In the genomic region with DNA sequence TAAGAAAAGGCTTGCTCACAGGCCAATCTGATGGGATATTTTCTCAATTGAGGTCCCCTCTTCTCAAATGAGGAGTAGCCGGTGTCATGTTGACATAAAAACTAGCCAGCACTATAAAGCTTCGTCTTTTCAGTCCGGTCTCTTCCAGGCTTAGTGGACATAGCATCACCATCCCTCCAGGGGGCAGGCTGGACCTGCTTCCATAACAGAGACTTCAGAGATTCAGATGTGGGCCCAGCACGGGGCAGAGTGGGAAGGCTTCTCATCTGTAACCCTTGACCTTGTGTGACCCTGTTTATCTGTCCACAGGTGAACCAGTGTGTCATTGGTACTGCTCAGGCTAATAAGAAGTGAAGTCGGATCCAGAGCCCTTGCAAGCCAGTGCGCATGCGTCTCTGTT, we compare ENCODE assay signal across 8 mouse cellular contexts. TPM values are rescaled to one million over a fixed set of nuclear protein-coding genes. Genes with fewer than 3 reads are reported as not detected.
A peak's percentile ranks its signal among the peaks of the same experiment; 100 is the strongest.
DNase-seq lines count a peak whose midpoint lies in the region; ATAC-seq and TF ChIP-seq lines count a peak whose summit lies in the region.
"Not testable (repeated sequence)": the region's sequence is repeated elsewhere in the genome, so short reads cannot be mapped to it uniquely, and the experiment has no call there.

No protein-coding gene starts in this region.

- H3K9ac ChIP-seq in ES-Bruce4 (ENCODE audit: low read depth, poor library complexity, severe bottlenecking); midbrain, postnatal 0 days (replicated peaks; ENCODE audit: low read length, poor library complexity, severe bottlenecking): not testable (repeated sequence)

- not testable (repeated sequence) for H3K27me3 ChIP-seq in ES-Bruce4 (ENCODE audit: control insufficient read depth, insufficient read depth, low read length, poor library complexity, severe bottlenecking); midbrain, postnatal 0 days (ENCODE audit: insufficient read depth, low read length)

- TF ChIP-seq POLR2A in ES-Bruce4 (IDR thresholded peaks at IDR 0.05; ENCODE audit: insufficient read depth, low read length); embryonic fibroblast, embryonic 13.5 days (IDR thresholded peaks at IDR 0.05; ENCODE audit: low read depth, low read length): not testable (repeated sequence)

- WGBS in midbrain, postnatal 0 days = 70% methylated on average over 7 of the region's 7 CpGs

- not testable (repeated sequence) for H3K27ac ChIP-seq in ES-Bruce4 (ENCODE audit: insufficient read depth, low read length); embryonic fibroblast, embryonic 13.5 days (ENCODE audit: insufficient read depth, low read length); midbrain, postnatal 0 days (ENCODE audit: low read depth, low read length)

- H3K4me1 ChIP-seq in ES-Bruce4 (ENCODE audit: control insufficient read depth, insufficient read depth, low read length); embryonic fibroblast, embryonic 13.5 days (ENCODE audit: control insufficient read depth, insufficient read depth, low read length); midbrain, postnatal 0 days (ENCODE audit: insufficient read depth, low read length): not testable (repeated sequence)

- intact Hi-C loops in heart, postnatal 14 days (cut with DNase I) = loop anchor here (5.0 to 10.0 kb wide), 3 partner anchors 96 to 273 kb away; partner anchors contain the start of genes Bak1 and Lemd2

- DNase-seq in cerebellum, adult 11 months = peak; percentile 38
- peak; percentile 59 to 65 for DNase-seq in heart, postnatal 14 days
- DNase-seq in kidney, postnatal 10 days = peak; percentile 76
- DNase-seq in lung, adult 18-20 months = peak; percentile 54 to 58
- not testable (repeated sequence) for DNase-seq in midbrain, postnatal 0 days (ENCODE audit: low spot score)
- DNase-seq in thymus, postnatal 14 days = peak; percentile 44

- not testable (repeated sequence) for TF ChIP-seq EP300 in ES-Bruce4 (IDR thresholded peaks at IDR 0.05; ENCODE audit: insufficient read depth, low read depth, low read length)

- peak; percentile 41 for TF ChIP-seq CTCF in ES-Bruce4 (IDR thresholded peaks at IDR 0.05; ENCODE audit: low read depth, low read length)
- peak; percentile 34; the same call in 1 of the 2 replicates for TF ChIP-seq CTCF in embryonic fibroblast, embryonic 13.5 days (IDR thresholded peaks at IDR 0.05; ENCODE audit: borderline replicate concordance, insufficient read depth, low read length)
- peak; percentile 63 for TF ChIP-seq CTCF in midbrain, postnatal 0 days (IDR thresholded peaks at IDR 0.05)

- H3K36me3 ChIP-seq in ES-Bruce4 (ENCODE audit: control insufficient read depth, insufficient read depth, low read length, poor library complexity, severe bottlenecking) = peaks cover 29% of the 10 kb centered on the region
- H3K36me3 ChIP-seq in midbrain, postnatal 0 days (ENCODE audit: insufficient read depth, low read length) = peaks cover 17% of the 10 kb centered on the region

- not testable (repeated sequence) for H3K4me2 ChIP-seq in midbrain, postnatal 0 days (ENCODE audit: low read depth, low read length, poor library complexity, severe bottlenecking)

- not testable (repeated sequence) for H3K9me3 ChIP-seq in ES-Bruce4 (replicated peaks; ENCODE audit: control insufficient read depth, insufficient read depth, low read length, poor library complexity, severe bottlenecking); midbrain, postnatal 0 days (ENCODE audit: low read length)

- ATAC-seq in midbrain, postnatal 0 days (ENCODE audit: low FRiP score) = not testable (repeated sequence)

- not testable (repeated sequence) for H3K4me3 ChIP-seq in ES-Bruce4 (ENCODE audit: low read depth, low read length); embryonic fibroblast, embryonic 13.5 days (ENCODE audit: insufficient read depth, low read length); midbrain, postnatal 0 days (ENCODE audit: low read depth, low read length)

RNA-seq across cellular contexts. Expression of gene Phf1, which starts 1.1 kb away (rescaled TPM):
- 7.8 and 8.7 TPM in 2 replicates for polyA plus RNA-seq in ES-Bruce4 (2011; ENCODE audit: insufficient read depth, insufficient read length, low read depth, missing spikeins)
- polyA plus RNA-seq in embryonic fibroblast, embryonic 13.5 days (2011; ENCODE audit: insufficient read length, low read depth, missing spikeins) = 10.9 and 12.0 TPM in 2 replicates
- 10 to 100 TPM in 1 of 2 experiments, 1 to 10 TPM in 1; 10.0 to 10.6 TPM for total RNA-seq in heart, postnatal 14 days (2021)
- 48.7 and 53.5 TPM in 2 replicates for total RNA-seq in midbrain, postnatal 0 days (2014; rRNA removed)
- polyA plus RNA-seq in midbrain, postnatal 0 days (2015; fragmentation: Nextera tagmentation; extraction: Ambion mirVana) = 32.8 and 35.8 TPM in 2 replicates

RNA-seq across cellular contexts. Expression of gene Cuta, which starts 7.6 kb away (rescaled TPM):
- polyA plus RNA-seq in ES-Bruce4 (2011; ENCODE audit: insufficient read depth, insufficient read length, low read depth, missing spikeins) = 58.9 and 63.0 TPM in 2 replicates
- polyA plus RNA-seq in embryonic fibroblast, embryonic 13.5 days (2011; ENCODE audit: insufficient read length, low read depth, missing spikeins) = 80.0 and 90.5 TPM in 2 replicates
- 10 to 100 TPM; 91.1 to 91.8 TPM for total RNA-seq in heart, postnatal 14 days (2021)
- 49.6 and 55.6 TPM in 2 replicates for total RNA-seq in midbrain, postnatal 0 days (2014; rRNA removed)
- 136 and 143 TPM in 2 replicates for polyA plus RNA-seq in midbrain, postnatal 0 days (2015; fragmentation: Nextera tagmentation; extraction: Ambion mirVana)

RNA-seq across cellular contexts. Expression of gene Syngap1, which starts 9.3 kb away (rescaled TPM):
- 23.5 and 24.5 TPM in 2 replicates for polyA plus RNA-seq in ES-Bruce4 (2011; ENCODE audit: insufficient read depth, insufficient read length, low read depth, missing spikeins)
- polyA plus RNA-seq in embryonic fibroblast, embryonic 13.5 days (2011; ENCODE audit: insufficient read length, low read depth, missing spikeins) = 52.2 and 58.4 TPM in 2 replicates
- 1 to 10 TPM; 7.3 to 7.7 TPM for total RNA-seq in heart, postnatal 14 days (2021)
- 77.0 and 90.3 TPM in 2 replicates for total RNA-seq in midbrain, postnatal 0 days (2014; rRNA removed)
- polyA plus RNA-seq in midbrain, postnatal 0 days (2015; fragmentation: Nextera tagmentation; extraction: Ambion mirVana) = 3.6 and 6.1 TPM in 2 replicates

RNA-seq across cellular contexts. Expression of gene Kifc5b, which starts 14.9 kb away (rescaled TPM):
- 43.0 and 43.2 TPM in 2 replicates for polyA plus RNA-seq in ES-Bruce4 (2011; ENCODE audit: insufficient read depth, insufficient read length, low read depth, missing spikeins)
- polyA plus RNA-seq in embryonic fibroblast, embryonic 13.5 days (2011; ENCODE audit: insufficient read length, low read depth, missing spikeins) = 6.6 and 7.2 TPM in 2 replicates
- total RNA-seq in heart, postnatal 14 days (2021) = 1 to 10 TPM; 1.3 to 2.6 TPM
- total RNA-seq in midbrain, postnatal 0 days (2014; rRNA removed) = 1.9 and 4.7 TPM in 2 replicates
- polyA plus RNA-seq in midbrain, postnatal 0 days (2015; fragmentation: Nextera tagmentation; extraction: Ambion mirVana) = 1.6 and 1.9 TPM in 2 replicates

RNA-seq across cellular contexts. Expression of gene Zbtb9, which starts 41.2 kb away (rescaled TPM):
- polyA plus RNA-seq in ES-Bruce4 (2011; ENCODE audit: insufficient read depth, insufficient read length, low read depth, missing spikeins) = 11.0 and 12.4 TPM in 2 replicates
- 7.3 and 8.6 TPM in 2 replicates for polyA plus RNA-seq in embryonic fibroblast, embryonic 13.5 days (2011; ENCODE audit: insufficient read length, low read depth, missing spikeins)
- total RNA-seq in heart, postnatal 14 days (2021) = 1 to 10 TPM; 1.7 to 3.3 TPM
- 16.1 and 19.4 TPM in 2 replicates for total RNA-seq in midbrain, postnatal 0 days (2014; rRNA removed)
- 6.6 and 6.7 TPM in 2 replicates for polyA plus RNA-seq in midbrain, postnatal 0 days (2015; fragmentation: Nextera tagmentation; extraction: Ambion mirVana)
